Mouse (Mus musculus) heart, embryonic 11.5 days (tissue): ENCODE data around the gene Zfp978. TPM values are rescaled to one million over a fixed set of nuclear protein-coding genes. Genes with fewer than 3 reads are reported as not detected.
"Not testable (repeated sequence)": the region's sequence is repeated elsewhere in the genome, so short reads cannot be mapped to it uniquely, and the experiment has no call there.

Experiments used
- ATAC-seq: fragments of 200-750 bp; cut with Nextera tagmentation; replicated peaks from 2 replicates; pipeline ENCODE4 v1.8.0; 2017; ENCODE audit warnings: moderate library complexity; ENCODE audit not compliant: insufficient number of reproducible peaks, low FRiP score, low TSS enrichment
- H3K27ac ChIP-seq: fragments of 300-500 bp; sonication (generic); 2 replicates; pipeline ENCODE4 v1.5.1; 2014; ENCODE audit warnings: mild to moderate bottlenecking, low read depth, low read length
- H3K27me3 ChIP-seq: fragments of 300-500 bp; sonication (generic); 2 replicates; pipeline ENCODE4 v1.6.1; 2014; ENCODE audit warnings: mild to moderate bottlenecking, low read length, mixed read lengths; ENCODE audit not compliant: control insufficient read depth, insufficient read depth
- H3K36me3 ChIP-seq: fragments of 300-500 bp; sonication (generic); 2 replicates; pipeline ENCODE4 v1.6.1; 2014; ENCODE audit warnings: mild to moderate bottlenecking, low read length, moderate library complexity, mixed read lengths; ENCODE audit not compliant: control insufficient read depth, insufficient read depth
- H3K4me1 ChIP-seq: fragments of 300-500 bp; sonication (generic); 2 replicates; pipeline ENCODE4 v1.6.1; 2014; ENCODE audit warnings: low read length; ENCODE audit not compliant: control insufficient read depth, insufficient read depth
- H3K4me2 ChIP-seq: fragments of 300-500 bp; sonication (generic); 2 replicates; pipeline ENCODE4 v1.6.1; 2014; ENCODE audit warnings: mild to moderate bottlenecking, moderate library complexity
- H3K4me3 ChIP-seq: fragments of 300-500 bp; sonication (generic); 2 replicates; pipeline ENCODE4 v1.5.1; 2014; ENCODE audit warnings: low read depth, low read length
- H3K9ac ChIP-seq: fragments of 300-500 bp; sonication (generic); 2 replicates; pipeline ENCODE4 v1.6.1; 2014; ENCODE audit warnings: mild to moderate bottlenecking, low read depth, low read length, moderate library complexity
- H3K9me3 ChIP-seq: fragments of 300-500 bp; sonication (generic); replicated peaks from 2 replicates; pipeline ENCODE4 v1.6.1; 2016; ENCODE audit warnings: low read length; ENCODE audit not compliant: control insufficient read depth
- WGBS: fragments of 180-500 bp; shearing (Covaris S2); extraction: QIAGEN DNeasy Blood & Tissue Kit; methylation state at CpG from one replicate; pipeline ENCODE4 v1.1.7; 2014; ENCODE audit not compliant: insufficient replicate concordance; 5-methylcytosine and 5-hydroxymethylcytosine counted together
- polyA plus RNA-seq: library from polyadenylated mRNA; unstranded; fragments of >200 nt; fragmentation: Nextera tagmentation; extraction: Ambion mirVana; gene quantifications from 2 replicates; pipeline ENCODE4 v1.2.1, GENCODE M21; 2014

Gene Zfp978
- polyA plus RNA-seq, 1 experiment from 2014 or later: not detected

GRCm38 (mm10) chr4:147417921-147418320 lies 56.8 kb downstream of the Zfp978 start:
- peaks cover 39% of the 10 kb centered on the region for H3K9me3 ChIP-seq
- no peak overlapping the region for H3K4me2 ChIP-seq
- no peak overlapping the region for H3K9ac ChIP-seq
- no peaks in the 10 kb centered on the region for H3K4me1 ChIP-seq
- no peak overlapping the region for H3K27ac ChIP-seq
- no peak overlapping the region for H3K4me3 ChIP-seq
- WGBS: 55% methylated on average over 10 of the region's 10 CpGs
- no peaks in the 10 kb centered on the region for H3K27me3 ChIP-seq
- ATAC-seq: no peak
- H3K36me3 ChIP-seq: no peaks in the 10 kb centered on the region

- H3K4me1 ChIP-seq, H3K27me3 ChIP-seq, H3K9ac ChIP-seq, H3K36me3 ChIP-seq, H3K4me2 ChIP-seq, ATAC-seq, H3K27ac ChIP-seq, H3K4me3 ChIP-seq: not testable (repeated sequence)
- H3K9me3 ChIP-seq: peaks cover 42% of the 10 kb centered on the region
- WGBS: 56% methylated on average over 7 of the region's 7 CpGs
These were observed 57.2 kb downstream of the Zfp978 start for GRCm38 (mm10) chr4:147418333-147418732.

DNA sequence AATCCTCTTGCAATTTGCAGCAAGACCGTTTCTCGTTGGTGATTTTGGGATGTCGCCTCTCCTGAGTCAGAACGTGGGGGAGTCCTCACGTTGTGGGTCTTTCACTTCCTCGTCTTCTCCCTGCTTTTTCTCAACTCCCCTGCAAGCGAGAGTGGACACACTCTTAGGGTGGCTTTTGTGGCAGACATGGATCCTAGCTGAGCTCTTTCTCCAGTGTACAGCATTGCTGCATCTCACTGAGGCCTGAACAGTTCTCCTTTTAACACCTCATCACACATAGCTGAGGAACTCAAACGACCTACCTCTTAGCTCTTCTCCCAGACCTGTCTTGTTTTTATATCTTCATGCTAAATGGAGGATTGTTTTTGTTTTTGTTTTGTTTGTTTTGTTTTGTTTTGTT lies 58.1 kb downstream of the Zfp978 start:
- H3K9ac ChIP-seq, H3K4me3 ChIP-seq, H3K4me2 ChIP-seq, H3K27ac ChIP-seq, H3K36me3 ChIP-seq, H3K4me1 ChIP-seq, H3K27me3 ChIP-seq, ATAC-seq: not testable (repeated sequence)
- H3K9me3 ChIP-seq: peaks cover 47% of the 10 kb centered on the region
- 75% methylated on average over 8 of the region's 8 CpGs for WGBS

DNA sequence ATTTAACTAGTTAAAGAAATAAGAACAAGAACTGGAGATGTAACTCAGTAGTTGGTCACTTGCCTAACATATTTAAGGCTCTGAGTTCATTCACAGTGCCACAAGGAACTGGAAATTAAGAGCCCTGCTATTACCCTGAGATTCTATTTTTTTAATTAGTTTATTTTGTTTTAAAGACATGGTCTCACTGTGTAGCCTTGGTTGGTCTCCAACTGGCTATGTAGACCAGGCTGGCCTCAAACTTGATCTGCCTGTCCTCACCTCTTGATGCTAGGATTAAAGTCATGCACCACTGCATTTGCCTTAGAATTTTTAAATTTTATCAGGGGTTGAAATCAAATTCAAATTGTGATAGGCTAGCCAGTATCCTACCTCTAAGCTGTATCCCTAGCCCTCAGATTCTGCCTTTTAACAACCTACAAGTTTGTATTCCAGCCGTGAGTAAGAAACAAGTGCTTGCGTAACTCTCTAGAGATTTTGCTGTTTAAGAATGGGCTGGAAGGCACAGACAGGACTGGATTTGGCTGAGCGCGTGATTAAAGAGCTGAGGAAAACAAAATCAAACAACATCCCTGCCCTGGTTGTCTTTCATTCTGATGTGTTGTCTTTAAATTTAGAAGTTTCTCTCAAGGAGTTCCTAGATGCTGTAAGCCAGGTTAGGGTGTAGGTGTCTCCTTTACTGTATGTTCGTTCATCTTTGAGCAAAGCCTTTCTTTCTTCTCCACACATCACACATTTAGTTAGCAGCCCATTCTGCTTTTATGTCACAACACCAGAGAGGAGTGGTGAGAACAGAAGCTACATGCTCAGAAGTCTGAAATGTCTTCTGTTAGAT lies 58.9 kb downstream of the Zfp978 start:
- H3K4me2 ChIP-seq, H3K4me3 ChIP-seq, H3K36me3 ChIP-seq, ATAC-seq, H3K9ac ChIP-seq, H3K27me3 ChIP-seq, H3K4me1 ChIP-seq, H3K27ac ChIP-seq: not testable (repeated sequence)
- WGBS: 75% methylated on average over 5 of the region's 5 CpGs
- H3K9me3 ChIP-seq: peaks cover 50% of the 10 kb centered on the region

- H3K4me1 ChIP-seq: no peaks in the 10 kb centered on the region
- H3K4me3 ChIP-seq: no peak overlapping the region
- no peak overlapping the region for H3K9ac ChIP-seq
- no peak overlapping the region for H3K4me2 ChIP-seq
- peaks cover 54% of the 10 kb centered on the region for H3K9me3 ChIP-seq
- no peaks in the 10 kb centered on the region for H3K36me3 ChIP-seq
- H3K27ac ChIP-seq: no peak overlapping the region
- no peak for ATAC-seq
- no peaks in the 10 kb centered on the region for H3K27me3 ChIP-seq
- 62% methylated on average over 3 of the region's 3 CpGs for WGBS
These were observed 59.7 kb downstream of the Zfp978 start for GRCm38 (mm10) chr4:147420794-147421193.

DNA sequence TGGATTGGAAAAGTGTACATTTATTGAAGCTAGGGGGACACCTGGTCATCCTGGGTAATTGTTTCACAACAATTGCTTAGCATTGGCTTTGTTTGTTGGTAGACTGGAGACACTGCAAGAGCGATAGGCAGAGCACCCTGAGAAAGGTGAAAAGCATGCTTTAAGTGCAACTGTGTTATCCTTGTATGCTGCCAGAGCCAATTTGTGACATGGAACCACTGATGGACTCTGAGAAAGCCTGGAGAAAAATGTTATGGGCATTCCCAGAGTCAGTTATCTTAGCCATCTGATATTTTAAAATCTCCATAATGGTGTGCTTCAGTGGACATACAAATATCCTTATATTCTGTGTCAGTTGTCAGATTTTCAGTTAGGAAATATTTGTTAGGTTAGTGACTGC lies 60.2 kb downstream of the Zfp978 start:
- not testable (repeated sequence) for ATAC-seq

GRCm38 (mm10) chr4:147423140-147423539 lies 62.0 kb downstream of the Zfp978 start:
- H3K27ac ChIP-seq: no peak overlapping the region
- no peak overlapping the region for H3K9ac ChIP-seq
- no peak for ATAC-seq
- H3K36me3 ChIP-seq: no peaks in the 10 kb centered on the region
- H3K4me2 ChIP-seq: no peak overlapping the region
- no peaks in the 10 kb centered on the region for H3K27me3 ChIP-seq
- WGBS: 43% methylated on average over 3 of the region's 3 CpGs
- no peaks in the 10 kb centered on the region for H3K4me1 ChIP-seq
- H3K9me3 ChIP-seq: peaks cover 36% of the 10 kb centered on the region
- no peak overlapping the region for H3K4me3 ChIP-seq

More for the DNA sequence above, 60.2 kb downstream of the Zfp978 start:
- peaks cover 51% of the 10 kb centered on the region for H3K9me3 ChIP-seq
- not testable (repeated sequence) for H3K4me3 ChIP-seq, H3K27ac ChIP-seq, H3K4me1 ChIP-seq, H3K27me3 ChIP-seq, H3K4me2 ChIP-seq, H3K36me3 ChIP-seq, H3K9ac ChIP-seq
- 18% methylated on average over 1 of the region's 1 CpGs for WGBS

DNA sequence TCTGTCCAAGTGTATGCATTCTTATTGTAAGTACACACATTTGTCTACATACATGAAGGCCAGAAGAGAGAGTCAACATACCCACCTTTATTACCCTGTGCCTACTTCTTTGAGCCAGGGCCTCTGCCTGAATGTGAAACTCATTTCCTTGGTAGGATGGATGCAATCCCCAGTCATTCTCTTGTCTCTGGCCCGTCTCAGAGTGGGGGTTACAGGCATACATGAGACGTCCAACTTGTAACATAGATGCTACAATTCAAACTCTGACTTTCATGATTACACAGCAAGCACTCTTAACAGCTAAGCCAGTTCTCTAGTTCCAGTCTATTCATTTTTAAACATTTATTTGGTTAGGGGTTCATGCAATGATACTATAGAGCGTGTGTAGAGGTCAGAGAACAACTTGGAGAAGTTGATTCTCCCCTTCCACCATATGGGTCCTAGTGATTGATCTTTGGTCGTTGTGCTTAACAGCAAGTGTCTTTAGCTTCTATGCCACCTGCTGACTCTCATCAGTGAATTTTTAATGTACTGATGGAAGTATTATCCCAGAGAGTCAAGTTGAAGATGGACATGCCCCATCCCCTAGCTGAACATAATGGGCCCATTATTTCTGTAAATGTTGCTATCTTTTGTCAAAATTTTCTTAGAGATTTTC lies 62.7 kb downstream of the Zfp978 start:
- WGBS: 58% methylated on average over 4 of the region's 4 CpGs
- no peak overlapping the region for H3K4me2 ChIP-seq
- no peaks in the 10 kb centered on the region for H3K27me3 ChIP-seq
- H3K36me3 ChIP-seq: no peaks in the 10 kb centered on the region
- no peak; the same call in 1 of the 2 replicates for ATAC-seq
- no peaks in the 10 kb centered on the region for H3K4me1 ChIP-seq
- H3K4me3 ChIP-seq: no peak overlapping the region
- peaks cover 32% of the 10 kb centered on the region for H3K9me3 ChIP-seq
- H3K27ac ChIP-seq: no peak overlapping the region
- no peak overlapping the region for H3K9ac ChIP-seq
